Mouse (Mus musculus) erythroid progenitor cell, adult 5-6 weeks (primary cell): Measurements from ENCODE around the gene Tube1. TPM values are rescaled to one million over a fixed set of nuclear protein-coding genes. Genes with fewer than 3 reads are reported as not detected.

Source experiments
- ATAC-seq: replicated peaks from 2 replicates; pipeline ENCODE4 v1.8.0; 2016; ENCODE audit warnings: moderate number of reproducible peaks, mild to moderate bottlenecking, moderate TSS enrichment, inconsistent platforms; ENCODE audit not compliant: poor library complexity, low FRiP score, severe bottlenecking
- total RNA-seq, 2 experiments: library from RNA; stranded (forward) in 1 of 2; stranded (reverse) in 1 of 2; fragments of 150-400 nt in 1 of 2; fragments of 186-747, 209-891 nt in 1 of 2; gene quantifications; 2 replicates each; pipeline versions ENCODE4 v1.2.3 to v1.2.4; 2015 to 2017; ENCODE audit warnings: low replicate concordance in 2 of 2

The Tube1 gene
- total RNA-seq (2015; ENCODE audit: low replicate concordance), result 13.3 and 15.1 TPM in 2 replicates
- 8.7 and 9.2 TPM in 2 replicates for total RNA-seq (2017; ENCODE audit: low replicate concordance)

GRCm38 (mm10) chr10:39133462-39134310, at the start of gene Tube1, which contains the start of gene Fam229b:
Tube1 (plus strand) TSS chr10:39133976.
Fam229b (minus strand) TSS chr10:39133914.
- peak; percentile 89 for ATAC-seq

GRCm38 (mm10) chr10:39096981-39097380, 36.8 kb upstream of the Tube1 start:
- no peak for ATAC-seq

GRCm38 (mm10) chr10:39098746-39099145, 35.0 kb upstream of the Tube1 start:
- no peak for ATAC-seq

- no peak for ATAC-seq
These were observed 28.9 kb upstream of the Tube1 start for GRCm38 (mm10) chr10:39104803-39105449.

GRCm38 (mm10) chr10:39106413-39106812, 27.4 kb upstream of the Tube1 start:
- ATAC-seq, result no peak

- ATAC-seq, result no peak
These were observed 26.8 kb upstream of the Tube1 start for GRCm38 (mm10) chr10:39106935-39107334.

- ATAC-seq, result no peak
These were observed 24.8 kb upstream of the Tube1 start for GRCm38 (mm10) chr10:39108837-39109488.

- no peak for ATAC-seq
These were observed 24.3 kb upstream of the Tube1 start for GRCm38 (mm10) chr10:39109489-39109874.

GRCm38 (mm10) chr10:39121412-39121811, 12.4 kb upstream of the Tube1 start:
- no peak for ATAC-seq

- no peak for ATAC-seq
These were observed 4.0 kb downstream of the Tube1 start for GRCm38 (mm10) chr10:39137766-39138165.

- no peak for ATAC-seq
These were observed 5.0 kb downstream of the Tube1 start for GRCm38 (mm10) chr10:39138761-39139160.

GRCm38 (mm10) chr10:39140843-39141242, 7.1 kb downstream of the Tube1 start:
- no peak for ATAC-seq

GRCm38 (mm10) chr10:39141401-39141800, 7.6 kb downstream of the Tube1 start:
- no peak for ATAC-seq

GRCm38 (mm10) chr10:39142216-39142615, 8.4 kb downstream of the Tube1 start:
- no peak for ATAC-seq

- no peak for ATAC-seq
These were observed 22.9 kb downstream of the Tube1 start for GRCm38 (mm10) chr10:39156719-39157118.

- no peak for ATAC-seq
These were observed 23.5 kb downstream of the Tube1 start for GRCm38 (mm10) chr10:39157321-39157720.

GRCm38 (mm10) chr10:39158306-39158705, 24.5 kb downstream of the Tube1 start:
- no peak for ATAC-seq

GRCm38 (mm10) chr10:39161406-39161805, 27.6 kb downstream of the Tube1 start:
- 0 out of 2 replicates have a peak, but pooled peaks have one; percentile 14 for ATAC-seq

- no peak for ATAC-seq
These were observed 29.1 kb downstream of the Tube1 start for GRCm38 (mm10) chr10:39162666-39163484.

- no peak for ATAC-seq
These were observed 29.9 kb downstream of the Tube1 start, which contains the start of gene Ccn6 for GRCm38 (mm10) chr10:39163694-39164093. Ccn6 (minus strand) TSS chr10:39163794.
